In the genomic region with DNA sequence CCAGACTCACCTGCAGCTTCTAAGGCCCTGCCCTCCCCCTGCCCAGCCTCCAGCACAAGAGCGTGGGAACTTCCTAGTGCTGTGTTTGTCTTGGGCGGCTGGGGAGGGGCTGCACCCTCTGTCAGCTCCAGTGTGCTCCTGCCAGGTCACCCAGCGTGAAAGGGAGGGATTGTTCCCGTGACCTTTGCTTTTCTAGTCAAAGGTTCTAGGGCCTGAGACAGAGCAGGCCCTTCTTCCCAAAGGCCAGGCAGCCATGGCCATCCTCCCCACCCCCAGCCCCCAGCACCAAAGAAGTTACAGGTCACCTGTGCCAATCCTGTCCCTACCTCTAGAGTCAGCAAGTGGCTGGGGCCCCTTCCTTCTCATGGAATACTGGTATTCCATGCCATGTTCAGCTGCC, we compare ENCODE assay signal across 12 mouse cellular contexts.
DNase-seq lines count a peak whose midpoint lies in the region; ATAC-seq and TF ChIP-seq lines count a peak whose summit lies in the region.
"Had no signal": no experiment of that assay in that cellular context is flagged by ENCODE, and none has a peak within 500 bp of the region (broad histone marks: within the 10 kb centered on the region; RNA-seq: fewer than 3 reads in every experiment).

No protein-coding gene starts in this region.

- H3K4me2 ChIP-seq in midbrain, embryonic 13.5 days (replicated peaks), result no peak overlapping the region
- H3K4me2 ChIP-seq in kidney, postnatal 0 days (ENCODE audit: low read length), result no peak overlapping the region
- no peak overlapping the region for H3K4me2 ChIP-seq in stomach, postnatal 0 days (replicated peaks; ENCODE audit: low read depth)
- H3K4me2 ChIP-seq: embryonic facial prominence, embryonic 12.5 days had no signal

- no peak overlapping the region for H3K4me3 ChIP-seq in heart, embryonic 10.5 days
- H3K4me3 ChIP-seq in midbrain, embryonic 10.5 days, result no peak overlapping the region
- H3K4me3 ChIP-seq in midbrain, embryonic 13.5 days (replicated peaks), result no peak overlapping the region
- H3K4me3 ChIP-seq in kidney, postnatal 0 days (replicated peaks; ENCODE audit: low read depth, low read length), result no peak overlapping the region
- H3K4me3 ChIP-seq in stomach, postnatal 0 days (ENCODE audit: low read depth, low read length), result no peak overlapping the region
- H3K4me3 ChIP-seq: embryonic facial prominence, embryonic 12.5 days had no signal

- H3K27me3 ChIP-seq in heart, embryonic 10.5 days (ENCODE audit: insufficient read depth, poor library complexity, severe bottlenecking), result no peaks in the 10 kb centered on the region
- H3K27me3 ChIP-seq in midbrain, embryonic 10.5 days (ENCODE audit: low read depth, poor library complexity, severe bottlenecking), result no peaks in the 10 kb centered on the region
- H3K27me3 ChIP-seq in midbrain, embryonic 13.5 days, result no peaks in the 10 kb centered on the region
- no peaks in the 10 kb centered on the region for H3K27me3 ChIP-seq in kidney, postnatal 0 days (ENCODE audit: insufficient read depth, low read length)
- H3K27me3 ChIP-seq in stomach, postnatal 0 days (ENCODE audit: control insufficient read depth, insufficient read depth, low read length), result no peaks in the 10 kb centered on the region
- H3K27me3 ChIP-seq: embryonic facial prominence, embryonic 12.5 days had no signal

- H3K36me3 ChIP-seq in heart, embryonic 10.5 days, result no peaks in the 10 kb centered on the region
- H3K36me3 ChIP-seq in midbrain, embryonic 10.5 days, result no peaks in the 10 kb centered on the region
- no peaks in the 10 kb centered on the region for H3K36me3 ChIP-seq in midbrain, embryonic 13.5 days
- H3K36me3 ChIP-seq in kidney, postnatal 0 days (ENCODE audit: insufficient read depth, low read length), result no peaks in the 10 kb centered on the region
- H3K36me3 ChIP-seq in stomach, postnatal 0 days (ENCODE audit: control insufficient read depth, insufficient read depth, low read length), result no peaks in the 10 kb centered on the region
- H3K36me3 ChIP-seq: embryonic facial prominence, embryonic 12.5 days had no signal

- WGBS in heart, embryonic 10.5 days, result 53% methylated on average over 4 of the region's 4 CpGs
- WGBS in midbrain, embryonic 10.5 days, result 18% methylated on average over 4 of the region's 4 CpGs
- WGBS in midbrain, embryonic 13.5 days, result 29% methylated on average over 4 of the region's 4 CpGs
- WGBS in kidney, postnatal 0 days, result 30% methylated on average over 4 of the region's 4 CpGs
- 52% methylated on average over 4 of the region's 4 CpGs for WGBS in stomach, postnatal 0 days

- H3K27ac ChIP-seq in heart, embryonic 10.5 days, result peak overlapping the region; percentile 85
- H3K27ac ChIP-seq in midbrain, embryonic 10.5 days (replicated peaks), result peak overlapping the region; percentile 77
- no peak overlapping the region for H3K27ac ChIP-seq in midbrain, embryonic 13.5 days
- H3K27ac ChIP-seq in kidney, postnatal 0 days, result peak overlapping the region; percentile 60
- H3K27ac ChIP-seq in stomach, postnatal 0 days (replicated peaks), result 0 out of 2 replicates have a peak overlapping the region, but pooled peaks have one; percentile 6
- H3K27ac ChIP-seq: embryonic facial prominence, embryonic 12.5 days had no signal

- TF ChIP-seq CTCF in kidney, postnatal 0 days (IDR thresholded peaks at IDR 0.05; ENCODE audit: low read depth), result no peak
- no peak for TF ChIP-seq CTCF in stomach, postnatal 0 days (IDR thresholded peaks at IDR 0.05; ENCODE audit: low read depth)

- TF ChIP-seq EP300 in stomach, postnatal 0 days (optimal IDR thresholded peaks at IDR 0.05), result no peak

- H3K4me1 ChIP-seq in heart, embryonic 10.5 days, result peaks cover 50% of the 10 kb centered on the region
- peaks cover 38% of the 10 kb centered on the region for H3K4me1 ChIP-seq in midbrain, embryonic 10.5 days
- peaks cover 13% of the 10 kb centered on the region for H3K4me1 ChIP-seq in midbrain, embryonic 13.5 days (replicated peaks)
- peaks cover 22% of the 10 kb centered on the region for H3K4me1 ChIP-seq in kidney, postnatal 0 days (replicated peaks; ENCODE audit: insufficient read depth, low read length)
- H3K4me1 ChIP-seq in stomach, postnatal 0 days (replicated peaks; ENCODE audit: control insufficient read depth, insufficient read depth), result peaks cover 3% of the 10 kb centered on the region; the same call in 1 of the 2 replicates

- H3K9ac ChIP-seq in midbrain, embryonic 13.5 days (replicated peaks), result no peak overlapping the region
- H3K9ac ChIP-seq in kidney, postnatal 0 days (ENCODE audit: low read depth, low read length), result no peak overlapping the region
- H3K9ac ChIP-seq in stomach, postnatal 0 days (ENCODE audit: low read length), result no peak overlapping the region
- H3K9ac ChIP-seq: embryonic facial prominence, embryonic 12.5 days had no signal

- DNase-seq in heart, embryonic 10.5 days (ENCODE audit: low spot score), result no peak
- DNase-seq in heart, postnatal 36 days, result no peak
- peak; percentile 39 for DNase-seq in midbrain, embryonic 10.5 days (ENCODE audit: low spot score)
- no peak for DNase-seq in kidney, postnatal 0 days (ENCODE audit: low spot score)
- DNase-seq in stomach, postnatal 0 days (ENCODE audit: low spot score), result peak; percentile 52
- no peak for DNase-seq in ovary, postnatal 14 days (ENCODE audit: low spot score)
- no peak for DNase-seq in layer of hippocampus, postnatal 36 days
- DNase-seq: spleen, adult 18-20 months; thymus, postnatal 36 days had no signal

- ATAC-seq in midbrain, embryonic 13.5 days, result no peak
- peak; percentile 68 for ATAC-seq in kidney, postnatal 0 days (replicated peaks; ENCODE audit: low FRiP score, low read depth)
- peak; percentile 47; the same call in 1 of the 2 replicates for ATAC-seq in stomach, postnatal 0 days (ENCODE audit: low FRiP score, low TSS enrichment)
- ATAC-seq: inflammation-experienced regulatory T-cells, adult 6 months had no signal

- intact Hi-C loops in heart, postnatal 36 days (cut with DNase I), result no loop called here

- no peaks in the 10 kb centered on the region for H3K9me3 ChIP-seq in heart, embryonic 10.5 days
- no peaks in the 10 kb centered on the region for H3K9me3 ChIP-seq in midbrain, embryonic 10.5 days (replicated peaks)
- no peaks in the 10 kb centered on the region for H3K9me3 ChIP-seq in midbrain, embryonic 13.5 days
- H3K9me3 ChIP-seq in kidney, postnatal 0 days (replicated peaks; ENCODE audit: low read length), result no peaks in the 10 kb centered on the region
- H3K9me3 ChIP-seq in stomach, postnatal 0 days (ENCODE audit: control insufficient read depth, low read length), result no peaks in the 10 kb centered on the region
- H3K9me3 ChIP-seq: embryonic facial prominence, embryonic 12.5 days had no signal

Comparison
In these comparisons a context has a peak if more than half of its experiments do, and no peak if none do; other contexts are left out.
1. DNase-seq: peak in midbrain, embryonic 10.5 days (single experiment) and stomach, postnatal 0 days (single experiment); none in heart, embryonic 10.5 days (single experiment), heart, postnatal 36 days (0 of 2), kidney, postnatal 0 days (single experiment), ovary, postnatal 14 days (single experiment) and layer of hippocampus, postnatal 36 days (0 of 2).